Mouse (Mus musculus) ovary, postnatal 36 days (tissue): Measurements from ENCODE around the gene Chkb.
A peak's percentile ranks its signal among the peaks of the same experiment; 100 is the strongest.
"Not testable (repeated sequence)": the region's sequence is repeated elsewhere in the genome, so short reads cannot be mapped to it uniquely, and the experiment has no call there.

Source experiments
- DNase-seq: peaks from one replicate; pipeline ENCODE4 v3.0.0; 2022; ENCODE audit warnings: low spot score, mixed read lengths

The Chkb gene

DNA sequence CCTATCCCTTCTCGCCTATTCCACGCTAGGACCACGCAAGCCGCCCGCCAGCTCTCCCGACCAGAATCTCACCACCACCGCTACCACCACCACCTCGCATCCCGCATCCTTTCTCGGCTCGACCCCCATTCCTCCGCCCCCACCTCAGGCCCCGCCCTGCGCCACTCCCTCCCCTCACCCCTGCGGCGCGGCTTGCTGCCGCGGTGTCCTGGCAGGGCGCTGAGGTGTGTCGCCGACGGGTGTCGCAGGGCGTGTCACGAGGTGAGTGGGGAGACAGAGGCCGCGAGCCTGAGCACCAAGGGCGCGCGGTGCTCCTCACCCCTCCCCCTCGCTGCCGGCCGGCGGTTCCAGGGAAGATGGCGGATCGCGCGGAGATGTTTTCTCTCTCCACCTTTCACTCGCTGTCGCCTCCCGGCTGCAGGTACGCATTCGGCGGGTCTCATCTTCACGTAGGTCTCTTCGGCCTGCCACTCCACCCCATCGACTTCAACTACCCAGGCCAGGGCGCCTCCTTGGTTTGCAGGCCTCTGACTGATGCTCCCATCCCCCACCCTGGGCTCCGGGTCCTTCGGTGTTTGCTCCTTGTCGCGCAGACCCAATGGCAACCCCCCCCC lies 24.3 kb upstream of the Chkb start, which contains the start of gene Mapk8ip2:
TSS of gene Mapk8ip2 (plus strand) at position 49 of the 614 bp plus-strand sequence.
- DNase-seq, result no peak

DNA sequence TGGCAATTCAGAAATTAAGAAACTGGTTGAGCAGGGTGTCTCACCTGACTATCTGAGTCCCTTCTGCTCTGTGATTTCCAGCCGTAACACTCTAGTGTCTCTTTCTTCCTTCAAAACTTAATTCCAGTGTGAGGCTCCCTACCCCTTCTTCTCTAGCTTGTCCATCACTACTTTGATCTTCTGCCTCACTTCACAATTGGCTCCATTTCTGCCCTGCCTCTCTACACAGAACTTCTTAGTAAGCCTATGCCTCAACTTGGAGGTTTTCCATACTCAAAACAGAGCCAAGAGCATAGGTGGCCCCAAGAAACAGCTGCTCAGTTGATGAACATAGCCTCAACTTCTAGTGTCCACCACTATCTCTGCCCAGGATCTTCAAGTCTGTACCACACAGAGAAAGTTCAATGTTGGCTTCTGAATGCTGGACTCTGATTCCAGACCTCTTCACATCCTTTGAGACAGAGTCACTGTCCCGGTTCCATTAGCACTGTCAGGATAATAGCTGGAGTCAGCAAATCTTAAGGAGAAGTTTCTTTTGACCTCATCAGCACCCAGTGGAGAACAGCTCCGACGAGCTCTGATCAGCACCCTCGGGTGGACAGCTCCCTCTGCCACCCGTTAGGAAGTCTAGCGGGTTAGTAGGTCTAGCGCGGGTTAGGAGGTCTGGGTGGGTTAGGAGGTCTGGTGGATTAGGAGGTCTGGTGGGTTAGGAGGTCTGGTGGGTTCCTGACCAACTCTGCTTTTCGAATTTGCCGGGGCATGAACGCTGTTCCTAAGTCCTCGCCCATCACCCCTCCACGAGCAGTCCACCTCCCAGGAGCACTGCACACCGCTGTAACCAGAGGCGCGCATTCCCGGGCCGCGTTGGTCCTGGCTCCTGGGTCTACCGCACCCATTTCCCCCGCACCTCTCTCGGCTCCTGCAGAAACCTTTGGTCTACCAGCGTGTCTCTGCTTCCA lies 23.5 kb upstream of the Chkb start:
- peak; percentile 76 for DNase-seq

DNA sequence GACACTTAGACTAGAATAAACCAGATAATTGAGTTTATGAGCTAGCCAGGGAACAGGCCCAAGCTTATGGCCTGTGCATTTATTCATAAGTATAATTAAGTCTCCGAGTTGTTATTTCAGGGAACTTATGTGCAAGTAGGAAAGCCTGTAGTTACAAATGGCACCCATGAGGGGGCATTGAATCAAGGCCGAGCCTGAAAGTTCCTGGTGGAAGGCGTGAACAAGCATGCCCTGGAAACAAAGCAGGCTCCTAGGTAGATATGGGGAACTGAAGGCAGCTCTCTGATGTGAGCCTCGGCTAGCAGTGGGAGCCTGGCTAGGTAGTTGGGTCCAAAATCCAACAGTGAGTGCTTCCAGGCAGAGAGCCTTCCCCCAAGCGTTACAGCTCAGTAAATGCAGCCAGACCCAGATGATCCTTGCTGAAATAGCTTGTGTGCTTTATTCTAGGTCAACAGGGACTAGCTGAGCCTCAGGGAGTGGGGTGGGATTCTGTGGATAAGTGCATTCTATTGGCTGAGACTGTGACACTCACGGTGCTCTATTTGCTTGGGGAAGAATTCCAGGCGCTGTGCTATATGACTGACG lies 12.9 kb upstream of the Chkb start:
- no peak for DNase-seq

DNA sequence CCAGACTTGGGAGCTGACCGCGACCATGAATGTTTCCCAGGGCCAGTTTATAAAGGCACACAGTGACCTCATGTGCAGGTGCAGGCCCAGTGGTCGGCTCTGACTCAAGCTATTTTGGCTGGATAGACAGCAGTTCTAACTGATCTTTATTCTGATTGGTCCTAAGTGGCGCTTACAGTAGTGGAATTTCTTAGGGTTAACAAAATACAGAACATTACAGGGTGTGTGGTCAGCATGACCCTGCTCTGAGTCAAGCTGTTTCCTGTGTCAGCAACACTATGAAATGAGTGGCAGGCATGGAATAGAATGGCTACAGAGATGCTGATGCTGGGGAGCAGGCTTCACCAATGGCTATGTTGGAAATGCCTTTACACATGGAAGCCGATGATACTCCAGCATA lies 6.2 kb upstream of the Chkb start:
- no peak for DNase-seq

DNA sequence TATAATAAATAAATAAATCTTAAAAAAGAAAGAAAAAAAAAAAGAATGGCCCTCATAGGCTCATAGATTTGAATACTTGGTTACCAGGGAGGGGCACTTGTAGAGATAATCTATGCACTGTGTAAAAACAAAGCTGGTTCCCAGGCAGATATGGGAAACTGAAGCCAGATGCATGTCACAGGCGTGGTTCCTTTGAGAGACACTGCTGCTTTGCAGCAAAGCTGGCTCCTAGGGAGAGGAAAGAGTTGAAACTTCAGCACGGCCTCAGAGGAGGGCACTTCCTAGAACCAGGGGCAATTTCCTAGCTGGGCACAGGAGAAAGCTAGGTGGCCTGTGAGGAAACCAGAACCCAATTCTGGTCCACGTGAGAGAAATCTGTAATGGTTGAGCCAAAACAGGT lies 4.4 kb upstream of the Chkb start:
- DNase-seq, result no peak

DNA sequence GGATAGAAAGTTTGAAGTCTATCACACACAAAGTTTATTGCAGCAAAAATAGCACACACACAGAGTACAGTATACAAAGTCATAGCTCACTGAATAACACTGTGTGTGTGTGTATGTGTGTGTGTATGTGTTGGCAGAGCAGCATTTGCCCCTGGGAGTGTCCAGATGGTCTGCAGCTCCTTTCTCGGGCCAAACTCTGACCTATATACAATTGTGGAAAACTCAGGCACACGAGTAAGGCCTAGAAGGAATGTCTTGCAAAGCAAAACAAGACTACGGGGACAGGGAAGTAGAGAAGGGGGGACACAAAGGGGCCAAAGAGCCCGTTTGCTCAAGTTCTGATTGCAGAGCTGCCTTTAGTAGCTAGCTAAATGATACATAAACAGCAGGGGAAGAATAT lies 3.2 kb upstream of the Chkb start:
- DNase-seq, result no peak

DNA sequence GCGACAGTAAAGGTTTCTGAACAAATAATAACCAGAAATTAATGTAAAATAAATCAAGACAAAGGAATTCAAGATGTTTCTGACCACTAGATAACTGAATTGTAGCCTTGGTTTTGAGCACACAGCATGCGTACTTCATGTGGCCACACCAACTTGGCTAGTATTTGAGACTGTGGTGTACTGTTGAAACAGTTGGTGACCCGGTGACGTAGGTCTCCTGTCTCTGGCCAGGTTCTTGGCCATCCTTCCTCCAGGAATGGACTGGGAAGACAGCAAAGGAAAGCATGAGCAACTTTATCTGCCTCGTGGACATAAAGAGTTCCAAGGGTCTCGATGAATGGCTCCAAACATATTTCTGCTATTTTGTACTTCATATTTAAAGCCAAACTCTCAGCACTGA lies 2.1 kb upstream of the Chkb start:
- DNase-seq, result no peak

DNA sequence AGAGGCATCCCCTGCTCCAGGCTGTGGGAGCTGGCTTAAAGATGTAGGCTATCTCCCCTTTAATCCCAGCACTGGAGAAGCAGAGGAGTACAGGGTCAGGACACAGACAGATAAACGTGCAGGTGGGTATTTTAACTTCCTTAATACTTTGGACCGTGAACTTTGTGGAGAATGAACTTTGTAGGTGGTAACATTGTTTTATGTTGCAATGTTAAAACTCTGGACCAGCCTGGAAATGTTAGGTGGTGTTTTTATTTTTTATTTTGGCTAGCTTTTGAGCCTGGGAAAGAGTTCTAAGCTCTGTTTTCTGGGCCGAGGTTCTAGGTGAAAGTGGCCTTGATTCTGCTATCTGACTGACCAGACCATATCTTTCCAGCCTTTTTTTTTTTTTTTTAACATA lies 1.6 kb upstream of the Chkb start:
- DNase-seq, result no peak

DNA sequence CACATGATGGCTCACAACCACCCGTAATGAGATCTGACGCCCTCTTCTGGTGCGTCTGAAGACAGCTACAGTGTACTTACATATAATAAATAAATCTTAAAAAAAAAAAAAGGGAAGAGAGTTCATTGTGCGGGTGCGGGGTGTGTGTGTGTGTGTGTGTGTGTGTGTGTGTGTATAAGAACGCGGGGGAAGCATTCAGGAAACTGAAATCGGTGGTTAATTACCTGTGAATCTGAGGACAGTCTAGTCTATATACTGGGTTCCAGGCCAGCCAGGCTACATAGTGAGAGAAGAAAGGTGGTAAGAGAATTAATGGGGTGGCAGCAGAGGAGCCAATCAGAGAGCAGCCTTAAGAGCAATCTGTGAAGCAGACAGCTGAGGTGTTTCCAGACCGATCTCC lies 1.1 kb upstream of the Chkb start:
- not testable (repeated sequence) for DNase-seq

DNA sequence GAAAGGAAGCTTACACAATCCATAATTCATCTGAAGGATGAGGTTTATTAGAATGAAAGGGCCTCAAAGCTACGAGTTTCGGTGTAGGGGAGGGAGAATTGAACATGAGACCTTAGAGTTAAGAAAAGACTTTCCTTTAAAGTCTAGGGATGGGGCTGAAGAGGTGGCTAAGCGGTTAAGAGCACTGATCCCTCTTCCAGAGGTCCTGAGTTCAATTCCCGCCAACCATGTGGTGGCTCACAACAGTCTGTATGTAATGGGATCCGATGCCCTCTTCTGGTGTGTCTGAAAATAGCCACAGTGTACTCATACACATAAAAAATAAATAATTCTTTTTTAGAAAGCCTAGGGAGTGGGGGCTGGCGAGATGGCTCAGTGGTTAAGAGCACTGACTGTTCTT lies 633 bp upstream of the Chkb start:
- DNase-seq, result no peak

DNA sequence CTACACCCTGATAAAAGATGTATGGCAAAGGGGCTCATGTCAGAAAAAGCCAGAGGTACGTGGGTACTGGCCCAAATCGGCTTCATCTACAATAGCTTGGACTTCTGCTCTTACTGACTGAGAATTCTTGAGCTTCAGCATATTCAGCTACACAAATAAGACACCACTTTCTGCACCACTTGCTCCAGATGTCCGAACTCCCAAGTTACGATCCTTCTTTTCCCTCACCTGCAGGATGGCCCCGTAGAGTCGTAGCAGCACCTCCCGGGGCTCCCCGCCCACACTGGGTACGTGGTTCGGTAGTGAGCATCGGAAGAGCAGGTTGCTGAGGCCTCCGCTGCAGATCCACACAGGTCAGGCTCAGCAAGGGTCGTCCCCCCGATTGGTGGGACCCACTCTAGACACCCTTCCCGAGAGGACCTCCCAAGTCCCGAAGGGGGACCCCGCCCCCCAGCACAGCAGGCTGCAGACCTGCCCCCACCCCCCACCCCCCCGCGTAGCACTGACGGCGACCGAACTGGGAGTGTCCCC lies 822 bp downstream of the Chkb start:
- no peak for DNase-seq

DNA sequence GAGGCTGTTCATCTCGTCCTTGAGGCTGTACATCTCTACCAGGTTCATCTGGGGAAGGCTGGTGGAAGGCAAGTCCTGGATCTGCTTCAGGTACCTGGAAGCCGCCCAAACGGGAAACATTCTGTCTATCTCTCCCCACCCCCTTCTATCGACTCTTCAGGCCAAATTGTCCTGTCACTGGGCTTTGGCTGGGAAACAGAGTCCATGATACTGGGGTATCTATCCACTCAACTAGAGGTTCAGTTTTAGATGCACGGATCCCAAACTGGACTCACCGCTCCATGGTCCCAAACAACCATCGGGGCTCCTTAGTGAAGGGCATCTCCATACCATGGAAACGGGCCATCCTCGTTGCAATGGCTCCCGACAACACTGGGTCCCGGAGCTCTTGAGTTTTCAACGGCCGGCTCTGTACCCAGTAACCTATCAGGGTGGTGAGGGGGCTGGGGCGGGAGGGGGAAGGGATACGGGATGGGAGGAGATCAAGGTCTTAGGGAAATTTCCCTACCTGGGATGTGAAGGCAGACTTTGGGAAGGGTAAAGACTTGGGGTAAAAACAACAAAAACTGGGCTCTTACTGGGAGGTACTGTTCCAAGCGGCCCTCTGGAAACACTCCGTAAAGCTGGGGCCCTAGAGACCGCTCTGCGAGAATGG lies 1.4 kb downstream of the Chkb start:
- DNase-seq, result no peak

DNA sequence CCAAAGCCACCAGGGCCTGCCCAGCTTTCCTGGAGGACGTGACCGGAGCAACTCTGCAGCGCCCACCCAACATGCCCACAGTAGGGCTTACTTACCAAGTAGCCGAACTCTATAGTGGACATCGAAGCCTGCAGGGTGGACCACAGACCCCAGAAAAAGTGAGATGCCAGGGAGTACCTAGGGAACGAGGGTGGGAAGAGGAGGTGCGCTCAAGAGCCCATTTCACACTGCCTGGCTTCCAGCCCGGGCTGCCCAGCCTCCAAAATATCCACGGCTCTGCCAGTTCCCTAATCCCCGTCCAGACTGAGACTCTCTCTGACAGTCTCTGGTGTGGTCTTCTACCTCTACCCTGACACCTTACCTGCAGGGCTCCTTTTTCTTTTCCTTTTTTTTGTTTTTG lies 3.0 kb downstream of the Chkb start:
- no peak for DNase-seq

DNA sequence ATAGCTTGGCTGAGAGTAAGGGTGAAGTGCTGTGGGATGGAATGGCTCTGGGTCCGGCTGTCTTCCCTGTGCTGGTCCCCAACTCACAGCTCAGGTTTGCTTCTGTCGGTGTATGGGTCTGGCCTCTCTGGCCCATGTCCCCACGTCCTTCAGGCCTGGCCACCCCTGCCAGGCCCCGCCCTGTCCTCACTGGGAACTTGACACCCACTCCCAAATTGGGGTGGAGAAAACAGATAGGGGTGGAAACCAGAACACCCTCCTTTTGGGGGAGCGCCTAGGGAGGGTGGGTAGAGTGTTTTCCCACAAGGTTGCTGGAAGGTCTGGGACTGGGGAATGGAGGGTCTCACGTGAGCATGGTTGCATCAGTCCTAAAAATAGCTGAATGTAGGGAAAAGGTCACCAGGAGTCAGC lies 4.0 kb downstream of the Chkb start, which contains the start of gene Cpt1b:
TSS of gene Cpt1b (minus strand) at position 153 of the 411 bp plus-strand sequence.
- DNase-seq, result no peak

DNA sequence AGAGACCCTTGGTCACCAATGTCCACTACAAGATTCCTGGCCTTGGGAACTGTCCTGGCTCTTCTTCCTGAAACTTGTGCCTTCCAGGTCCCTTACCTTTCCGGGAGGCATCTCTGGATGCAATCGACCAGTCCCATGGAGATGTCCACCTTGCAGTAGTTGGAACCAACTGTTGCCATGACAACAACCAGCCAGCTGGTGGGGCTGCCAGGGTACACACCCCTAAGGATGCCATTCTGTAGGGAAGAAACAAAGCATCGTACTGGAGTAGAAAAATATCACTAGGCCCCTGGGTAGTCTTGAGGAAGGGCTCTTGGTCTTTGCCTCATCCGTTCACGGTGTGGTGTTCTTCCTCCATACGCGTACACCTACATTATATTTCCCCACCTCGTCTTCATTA lies 5.1 kb downstream of the Chkb start:
- DNase-seq, result no peak

DNA sequence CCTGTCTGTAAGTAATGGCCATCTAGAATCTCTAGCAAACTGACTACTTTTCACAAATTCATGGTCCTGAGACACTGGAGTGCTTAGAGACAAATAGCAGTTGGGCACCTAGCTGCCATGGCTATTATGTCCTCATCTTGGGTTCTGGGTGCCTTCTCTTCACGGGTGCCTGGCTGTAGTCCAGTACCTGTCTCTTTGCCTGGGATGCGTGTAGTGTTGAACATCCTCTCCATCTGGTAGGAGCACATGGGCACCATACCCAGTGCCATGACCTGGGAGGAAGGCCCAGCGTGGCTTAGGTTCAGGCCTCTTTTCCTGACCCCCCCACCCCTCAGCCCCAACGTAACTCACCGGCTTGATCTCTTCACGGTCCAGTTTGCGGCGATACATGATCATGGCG lies 7.8 kb downstream of the Chkb start:
- DNase-seq, result no peak

DNA sequence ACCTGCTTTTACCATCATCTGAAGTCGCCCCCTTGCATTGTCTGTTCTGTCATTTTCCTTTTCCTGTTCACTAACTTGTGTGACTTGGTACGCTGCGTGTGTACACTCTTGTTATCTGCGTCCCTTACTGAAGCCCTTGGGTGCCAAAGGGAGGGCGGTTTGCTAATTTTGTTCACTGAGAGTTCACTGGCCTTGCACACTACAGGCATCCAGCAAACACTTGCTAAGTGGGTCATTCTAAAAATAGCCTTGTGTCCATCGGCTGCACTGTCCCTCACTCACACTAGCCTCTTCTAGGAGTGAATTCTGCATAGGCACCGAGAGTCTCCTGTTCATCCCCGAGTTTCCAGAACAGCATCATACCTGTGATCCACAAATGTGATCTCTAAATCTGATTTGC lies 14.4 kb downstream of the Chkb start:
- DNase-seq, result no peak

DNA sequence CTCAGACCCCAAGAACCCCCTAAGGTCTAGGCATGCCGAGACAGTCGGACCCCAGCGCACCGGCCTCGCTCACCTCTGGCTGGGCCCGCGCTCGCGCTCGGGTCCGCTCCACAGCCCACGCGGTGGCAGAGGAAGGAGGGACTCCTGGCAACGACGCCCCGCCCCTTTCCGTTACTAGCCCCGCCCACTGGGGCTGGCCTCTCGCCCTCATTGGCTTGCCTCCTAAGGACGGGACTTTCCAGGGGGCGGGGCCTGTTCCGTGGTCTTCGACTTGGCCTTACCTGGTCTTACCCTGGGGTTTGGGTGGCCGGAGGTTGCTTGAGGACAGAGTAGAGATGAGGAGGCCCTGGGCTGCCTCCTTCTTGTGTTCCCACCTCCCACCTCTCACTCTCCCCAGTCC lies 19.6 kb downstream of the Chkb start, which contains the start of gene Syce3:
TSS of gene Syce3 (minus strand) at position 386 of the 400 bp plus-strand sequence.
- DNase-seq, result no peak

DNA sequence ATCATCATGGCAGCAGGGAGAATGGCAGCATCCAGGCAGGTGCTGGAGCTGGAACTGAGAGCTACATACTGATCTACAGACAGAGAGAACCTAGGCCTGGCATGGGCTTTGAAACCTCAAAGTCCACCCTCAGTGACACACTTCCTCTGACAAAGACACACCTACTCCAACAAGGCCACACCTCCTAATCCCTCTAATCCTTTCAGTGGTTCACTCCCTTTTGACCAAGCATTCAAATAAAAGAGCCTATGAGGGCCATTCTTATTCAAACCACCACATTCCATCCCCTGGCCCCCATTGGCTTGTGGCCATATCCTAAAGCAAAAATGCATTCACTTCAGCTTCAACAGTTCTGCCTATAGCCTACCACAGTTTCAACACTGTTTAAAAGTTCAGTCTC lies 23.0 kb downstream of the Chkb start:
- no peak for DNase-seq

DNA sequence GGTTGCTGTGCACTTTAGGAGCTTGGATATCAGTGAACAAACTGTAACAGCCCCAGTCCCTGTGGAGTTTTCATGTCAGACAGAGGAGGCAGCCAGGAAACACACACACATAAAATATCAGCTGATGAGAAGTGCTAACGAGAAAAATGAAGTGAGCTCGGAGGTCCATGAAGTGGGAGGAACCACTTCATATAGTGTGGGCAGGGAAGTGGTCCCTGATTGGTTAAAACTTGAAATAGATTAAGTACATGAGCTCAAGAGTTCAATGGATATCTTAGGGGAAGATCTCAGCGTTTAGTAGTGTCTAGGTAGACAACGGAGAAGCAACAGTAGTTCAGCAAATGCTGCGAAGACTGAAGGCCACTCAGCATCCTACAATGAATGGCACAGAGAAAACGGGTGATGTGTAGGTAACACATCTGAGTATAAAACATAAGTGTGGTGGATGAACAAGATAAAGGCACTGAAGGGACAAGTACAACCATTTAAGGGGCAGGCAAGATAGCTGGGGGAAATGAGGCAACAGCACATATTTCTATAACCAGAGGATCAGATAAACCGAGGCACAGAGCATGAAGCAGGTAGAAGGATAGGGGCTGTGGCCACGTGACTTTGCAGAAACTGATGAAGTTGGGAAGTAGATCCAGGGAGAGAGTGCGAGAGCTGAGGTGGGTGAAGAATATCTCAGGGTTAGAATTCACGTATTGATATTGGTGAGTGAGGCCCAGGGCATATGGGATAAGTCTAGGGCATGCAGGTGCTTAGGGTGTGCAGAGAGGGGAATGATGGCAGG lies 24.7 kb downstream of the Chkb start:
- DNase-seq, result no peak

DNA sequence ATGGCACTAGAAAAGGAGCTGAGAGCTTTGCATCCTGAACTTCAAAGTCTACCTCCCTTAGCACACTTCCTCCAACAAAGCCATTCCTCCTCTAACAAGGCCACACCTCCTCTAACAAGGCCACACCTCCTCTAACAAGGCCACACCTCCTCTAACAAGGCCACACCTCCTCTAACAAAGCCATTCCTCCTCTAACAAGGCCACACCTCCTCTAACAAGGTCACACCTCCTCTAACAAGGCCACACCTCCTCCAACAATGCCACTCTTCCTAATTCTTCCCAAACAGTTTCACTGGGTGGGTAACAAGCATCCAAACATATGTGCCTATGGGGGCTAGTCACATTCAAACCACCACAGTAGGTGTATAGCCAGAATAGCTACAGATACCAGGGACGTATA lies 27.2 kb downstream of the Chkb start:
- DNase-seq, result no peak
